Mouse (Mus musculus): ENCODE data around the gene Taf1. TPM values are rescaled to one million over a fixed set of nuclear protein-coding genes. Genes with fewer than 3 reads are reported as not detected.

Gene Taf1
- polyA plus RNA-seq, 1 experiment, result 4.7 TPM

DNA sequence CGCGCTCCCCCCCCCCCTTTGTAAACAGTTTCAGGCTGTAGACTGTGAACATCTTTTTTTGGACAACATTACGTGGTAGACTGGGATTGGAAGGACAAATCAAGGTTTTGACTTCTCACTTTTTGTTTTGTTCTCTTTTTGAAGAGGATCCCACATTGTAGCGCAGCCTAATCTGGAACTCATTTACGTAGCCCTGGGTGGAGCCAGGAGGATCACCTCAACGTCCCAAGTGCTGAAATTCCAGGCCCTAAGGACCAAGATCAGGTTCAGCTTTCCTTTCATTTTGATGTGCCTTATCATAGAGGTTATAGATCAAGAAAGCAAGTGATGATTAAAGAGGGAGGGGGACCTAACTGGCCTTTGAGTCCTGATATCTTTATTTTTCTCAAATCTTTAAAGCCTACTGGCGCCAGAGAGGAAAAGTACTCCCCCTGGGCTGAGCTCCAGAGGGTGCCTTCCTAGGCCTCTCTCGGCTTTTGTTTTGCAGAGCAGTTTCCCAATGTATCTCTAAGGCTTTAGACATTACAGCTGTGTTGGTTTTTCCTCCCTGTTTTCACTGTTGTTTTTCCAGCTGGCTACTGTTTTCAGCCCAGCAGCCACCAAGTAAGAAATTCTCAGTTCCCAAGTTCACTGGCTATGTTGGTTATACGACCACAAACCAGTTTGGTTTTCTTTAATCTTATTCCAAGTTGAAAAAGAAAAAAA is 104.4 kb downstream of the Taf1 start:
- no peak for DNase-seq
- no peak overlapping the region for H3K4me3 ChIP-seq (ENCODE audit: control insufficient read depth, insufficient read depth, low read length)
- no peaks in the 10 kb centered on the region for H3K27me3 ChIP-seq (ENCODE audit: control insufficient read depth, insufficient read depth, low read length)
- 77% methylated on average over 8 of the region's 9 CpGs for WGBS
- H3K4me1 ChIP-seq (replicated peaks; ENCODE audit: control insufficient read depth, insufficient read depth, low read length), result no peaks in the 10 kb centered on the region
- no peak overlapping the region for H3K27ac ChIP-seq (ENCODE audit: control insufficient read depth, insufficient read depth, low read length)
- no peak for TF ChIP-seq CTCF (IDR thresholded peaks at IDR 0.05; ENCODE audit: borderline replicate concordance, control insufficient read depth, extremely low read depth, insufficient read depth, low read length, poor library complexity)
- H3K36me3 ChIP-seq (ENCODE audit: control insufficient read depth, insufficient read depth, low read length), result no peaks in the 10 kb centered on the region

DNA sequence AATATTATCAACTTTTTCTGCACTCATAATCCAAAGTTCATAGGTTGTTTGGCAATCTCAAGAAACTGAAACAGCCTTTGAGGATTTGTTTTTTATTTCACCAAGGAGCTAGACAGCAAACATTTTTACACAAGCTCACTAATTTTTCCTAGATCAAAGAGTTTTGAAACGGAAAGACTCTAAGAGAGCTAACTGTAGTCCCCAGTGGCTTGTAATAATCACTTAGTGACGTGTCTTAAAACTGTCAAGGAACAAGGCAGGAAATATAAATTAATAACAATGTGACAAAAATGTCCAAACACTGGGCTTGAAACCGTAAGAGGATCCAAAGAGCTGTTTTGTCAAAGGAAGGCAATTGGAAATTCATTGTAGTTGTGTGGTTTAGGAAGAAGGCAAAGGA is 106.3 kb downstream of the Taf1 start:
- Histone ChIP-seq H3K27me3 (ENCODE audit: control insufficient read depth, insufficient read depth, low read length) (no peaks in the 10 kb centered on the region), H3K36me3 (ENCODE audit: control insufficient read depth, insufficient read depth, low read length) (peaks cover 7% of the 10 kb centered on the region), H3K4me3 (ENCODE audit: control insufficient read depth, insufficient read depth, low read length) (no peak overlapping the region), H3K27ac (ENCODE audit: control insufficient read depth, insufficient read depth, low read length) (no peak overlapping the region), H3K4me1 (replicated peaks; ENCODE audit: control insufficient read depth, insufficient read depth, low read length) (peaks cover 2% of the 10 kb centered on the region)
- TF ChIP-seq CTCF (IDR thresholded peaks at IDR 0.05; ENCODE audit: borderline replicate concordance, control insufficient read depth, extremely low read depth, insufficient read depth, low read length, poor library complexity) (no peak), POLR2A (IDR thresholded peaks at IDR 0.05; ENCODE audit: control insufficient read depth, extremely low read depth, insufficient read depth, low read length, poor library complexity) (no peak)
- WGBS, result 7% methylated on average over 3 of the region's 3 CpGs
- DNase-seq, result no peak

DNA sequence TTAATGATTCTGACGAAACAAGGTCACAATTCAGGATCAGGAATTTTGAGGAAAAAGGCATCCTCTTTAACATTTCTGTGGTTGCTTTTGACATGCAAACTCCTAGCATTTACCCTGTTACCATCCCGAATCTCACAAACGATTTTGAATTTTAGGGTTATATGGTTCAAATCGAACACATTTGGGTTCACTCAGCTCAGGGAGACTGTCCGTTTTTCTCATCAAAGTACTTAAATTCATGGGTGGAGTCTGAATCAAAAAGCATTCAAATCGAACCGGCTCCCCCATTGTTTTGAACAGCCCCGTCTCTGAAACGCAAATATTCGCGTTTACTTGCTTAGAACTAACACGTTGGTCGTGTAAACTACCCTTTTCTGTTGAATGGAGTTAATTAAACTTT is 106.8 kb downstream of the Taf1 start:
- WGBS, result 4% methylated on average over 13 of the region's 13 CpGs
- Histone ChIP-seq H3K4me1 (replicated peaks; ENCODE audit: control insufficient read depth, insufficient read depth, low read length) (peaks cover 2% of the 10 kb centered on the region), H3K27me3 (ENCODE audit: control insufficient read depth, insufficient read depth, low read length) (no peaks in the 10 kb centered on the region), H3K4me3 (ENCODE audit: control insufficient read depth, insufficient read depth, low read length) (no peak overlapping the region), H3K36me3 (ENCODE audit: control insufficient read depth, insufficient read depth, low read length) (peaks cover 11% of the 10 kb centered on the region), H3K27ac (ENCODE audit: control insufficient read depth, insufficient read depth, low read length) (peak overlapping the region; percentile 16; the same call in 1 of the 2 replicates)
- TF ChIP-seq CTCF (IDR thresholded peaks at IDR 0.05; ENCODE audit: borderline replicate concordance, control insufficient read depth, extremely low read depth, insufficient read depth, low read length, poor library complexity) (no peak), POLR2A (IDR thresholded peaks at IDR 0.05; ENCODE audit: control insufficient read depth, extremely low read depth, insufficient read depth, low read length, poor library complexity) (no peak)
- peak; percentile 4 for DNase-seq

DNA sequence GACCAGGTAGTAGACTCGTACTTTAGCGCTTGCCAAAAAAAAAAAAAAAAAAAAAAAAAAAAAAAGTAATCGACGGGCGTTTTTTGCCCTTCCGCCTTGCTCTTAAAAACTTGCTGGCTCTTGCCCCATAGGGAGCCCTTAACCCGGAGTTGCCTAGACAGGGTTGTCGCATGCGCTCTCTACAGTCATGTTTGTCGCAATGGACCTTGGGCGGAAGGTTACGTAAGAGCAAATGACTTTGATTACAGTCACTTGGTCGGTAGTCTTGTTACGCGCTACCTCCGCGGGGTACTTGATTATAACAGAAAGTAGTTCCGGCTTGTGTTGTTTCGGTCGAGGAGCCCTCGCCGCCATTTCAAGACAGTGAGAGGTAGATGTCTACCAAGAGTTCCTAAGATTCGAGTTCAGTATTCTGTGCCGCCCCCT is 107.2 kb downstream of the Taf1 start, which contains the start of gene Ogt:
TSS of gene Ogt (plus strand) at position 320 of the 426 bp plus-strand sequence.
- H3K4me3 ChIP-seq (ENCODE audit: control insufficient read depth, insufficient read depth, low read length), result peak within 1 kb of the TSS; percentile 99
- DNase-seq, result peak; percentile 87
- WGBS, result 2% methylated on average over 24 of the region's 24 CpGs
- TF ChIP-seq POLR2A (IDR thresholded peaks at IDR 0.05; ENCODE audit: control insufficient read depth, extremely low read depth, insufficient read depth, low read length, poor library complexity) (no peak), CTCF (IDR thresholded peaks at IDR 0.05; ENCODE audit: borderline replicate concordance, control insufficient read depth, extremely low read depth, insufficient read depth, low read length, poor library complexity) (no peak)
- peak within 1 kb of the TSS; percentile 43 for H3K27ac ChIP-seq (ENCODE audit: control insufficient read depth, insufficient read depth, low read length)
- peaks cover 2% of the 10 kb centered on the region for H3K4me1 ChIP-seq (replicated peaks; ENCODE audit: control insufficient read depth, insufficient read depth, low read length)
- no peaks in the 10 kb centered on the region for H3K27me3 ChIP-seq (ENCODE audit: control insufficient read depth, insufficient read depth, low read length)
- H3K36me3 ChIP-seq (ENCODE audit: control insufficient read depth, insufficient read depth, low read length), result peaks cover 11% of the 10 kb centered on the region

DNA sequence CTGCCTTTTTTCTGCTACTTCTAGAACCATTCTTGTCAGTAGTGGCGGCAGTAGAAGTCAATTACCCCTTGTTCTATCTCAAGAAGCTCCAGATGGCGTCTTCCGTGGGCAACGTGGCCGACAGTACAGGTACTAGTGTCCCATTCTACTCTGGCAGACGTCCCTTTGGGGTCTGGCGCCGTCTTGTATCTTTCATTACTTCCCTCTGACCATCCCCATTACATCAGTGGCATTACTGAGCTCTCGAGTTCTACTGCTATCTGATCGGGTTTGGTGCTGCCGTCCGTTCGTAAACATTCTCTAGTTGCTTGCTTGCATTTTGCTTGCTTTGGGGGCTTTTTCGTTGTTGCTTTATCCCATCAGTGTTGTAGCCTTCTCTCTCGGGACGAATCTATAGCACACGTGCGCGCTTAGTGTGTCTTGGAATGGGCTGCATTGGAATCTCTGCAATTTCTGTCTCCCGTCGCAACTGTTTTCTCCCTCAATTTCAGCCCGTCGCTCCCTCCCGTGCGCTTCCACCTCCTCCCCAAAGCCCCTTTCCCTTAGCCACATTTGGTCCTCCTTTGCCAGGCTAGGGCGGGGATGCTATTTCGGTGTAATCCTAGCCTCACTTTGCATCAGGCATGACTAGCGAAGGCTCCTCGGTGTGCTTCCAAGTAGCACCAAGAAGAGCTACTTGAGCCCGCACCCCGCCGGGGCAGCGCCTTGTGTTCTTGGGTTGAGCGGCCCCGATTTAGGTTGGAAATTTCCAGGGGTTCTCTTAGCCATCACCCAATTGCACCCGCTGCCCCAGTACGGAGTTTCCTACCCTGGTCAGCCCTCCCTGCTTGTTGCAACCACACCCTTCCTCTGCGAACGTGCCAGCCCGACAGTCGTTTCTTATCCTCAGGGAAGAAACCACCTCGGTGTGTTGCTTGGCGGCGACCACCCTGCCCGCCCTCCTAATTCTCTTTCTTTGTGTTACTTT is 107.9 kb downstream of the Taf1 start:
- DNase-seq, result peak; percentile 30
- Histone ChIP-seq H3K27ac (ENCODE audit: control insufficient read depth, insufficient read depth, low read length) (peak overlapping the region; percentile 43), H3K4me1 (replicated peaks; ENCODE audit: control insufficient read depth, insufficient read depth, low read length) (peaks cover 2% of the 10 kb centered on the region), H3K36me3 (ENCODE audit: control insufficient read depth, insufficient read depth, low read length) (peaks cover 11% of the 10 kb centered on the region), H3K27me3 (ENCODE audit: control insufficient read depth, insufficient read depth, low read length) (no peaks in the 10 kb centered on the region), H3K4me3 (ENCODE audit: control insufficient read depth, insufficient read depth, low read length) (peak overlapping the region; percentile 99)
- no peak for TF ChIP-seq POLR2A (IDR thresholded peaks at IDR 0.05; ENCODE audit: control insufficient read depth, extremely low read depth, insufficient read depth, low read length, poor library complexity)
- no peak for TF ChIP-seq CTCF (IDR thresholded peaks at IDR 0.05; ENCODE audit: borderline replicate concordance, control insufficient read depth, extremely low read depth, insufficient read depth, low read length, poor library complexity)
- 2% methylated on average over 45 of the region's 45 CpGs for WGBS

DNA sequence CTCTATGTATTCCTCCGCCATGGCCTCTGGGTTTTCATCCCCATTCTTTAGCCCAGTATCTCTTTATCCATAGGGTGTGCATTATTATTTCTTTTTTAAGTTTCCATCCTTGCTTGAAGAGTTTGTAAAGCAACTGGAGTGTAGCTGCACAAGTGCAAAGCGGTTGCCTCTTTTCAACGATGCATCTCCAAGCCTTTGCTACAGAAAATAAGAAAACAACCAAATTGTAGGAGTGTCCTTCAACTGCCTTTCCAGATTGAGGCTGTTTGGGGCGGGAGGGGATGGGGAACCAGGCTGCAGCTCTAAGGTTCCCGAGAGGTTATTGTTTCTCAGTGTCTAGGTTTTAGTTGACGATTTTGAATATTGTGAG is 108.6 kb downstream of the Taf1 start:
- no peak overlapping the region for H3K27ac ChIP-seq (ENCODE audit: control insufficient read depth, insufficient read depth, low read length)
- WGBS, result 1% methylated on average over 6 of the region's 6 CpGs
- peaks cover 11% of the 10 kb centered on the region for H3K36me3 ChIP-seq (ENCODE audit: control insufficient read depth, insufficient read depth, low read length)
- H3K4me1 ChIP-seq (replicated peaks; ENCODE audit: control insufficient read depth, insufficient read depth, low read length), result peaks cover 2% of the 10 kb centered on the region
- no peak for DNase-seq
- H3K4me3 ChIP-seq (ENCODE audit: control insufficient read depth, insufficient read depth, low read length), result peak overlapping the region; percentile 99
- no peaks in the 10 kb centered on the region for H3K27me3 ChIP-seq (ENCODE audit: control insufficient read depth, insufficient read depth, low read length)
- no peak for TF ChIP-seq POLR2A (IDR thresholded peaks at IDR 0.05; ENCODE audit: control insufficient read depth, extremely low read depth, insufficient read depth, low read length, poor library complexity)
- no peak for TF ChIP-seq CTCF (IDR thresholded peaks at IDR 0.05; ENCODE audit: borderline replicate concordance, control insufficient read depth, extremely low read depth, insufficient read depth, low read length, poor library complexity)

Data from thymus, adult 2 months (tissue).